Mouse (Mus musculus) myocyte (in vitro differentiated cells): ENCODE data around the gene Zcchc13. TPM values are rescaled to one million over a fixed set of nuclear protein-coding genes. Genes with fewer than 3 reads are reported as not detected.
A peak's percentile ranks its signal among the peaks of the same experiment; 100 is the strongest.

Source experiments
- H3K27me3 ChIP-seq: one replicate; pipeline ENCODE4 v1.6.1; 2011; ENCODE audit not compliant: control insufficient read depth, insufficient read depth, insufficient read length
- H3K36me3 ChIP-seq: one replicate; pipeline ENCODE4 v1.6.1; 2011; ENCODE audit not compliant: control insufficient read depth, insufficient read depth
- H3K4me2 ChIP-seq: one replicate; pipeline ENCODE4 v1.6.1; 2011; ENCODE audit warnings: low read depth, control low read depth
- H3K4me3 ChIP-seq: one replicate; pipeline ENCODE4 v1.5.1; 2011; ENCODE audit warnings: mild to moderate bottlenecking, control low read depth, moderate library complexity
- H3K79me2 ChIP-seq: one replicate; pipeline ENCODE4 v1.6.1; 2011; ENCODE audit not compliant: control insufficient read depth, insufficient read depth
- H3ac ChIP-seq: one replicate; pipeline ENCODE4 v1.6.1; 2011; ENCODE audit not compliant: control insufficient read depth, insufficient read length
- CEBPB ChIP-seq: IDR thresholded peaks from 2 replicates; pipeline ENCODE4 v1.6.1; 2011; ENCODE audit warnings: mild to moderate bottlenecking, moderate library complexity; ENCODE audit not compliant: poor library complexity, insufficient read depth, severe bottlenecking
- E2F4 ChIP-seq: IDR thresholded peaks from one replicate; pipeline ENCODE4 v1.6.1; 2011; ENCODE audit warnings: mild to moderate bottlenecking, control low read depth, moderate library complexity; ENCODE audit not compliant: insufficient read depth
- MAX ChIP-seq: IDR thresholded peaks from one replicate; pipeline ENCODE4 v1.6.1; 2011; ENCODE audit warnings: low read depth, mild to moderate bottlenecking, control low read depth
- MYOD1 ChIP-seq, 3 experiments: IDR thresholded peaks; one replicate each; pipeline ENCODE4 v1.6.1; 2011; ENCODE audit warnings: control low read depth in 2 of 3, low read depth in 2 of 3, mild to moderate bottlenecking in 2 of 3, moderate library complexity in 1 of 3; ENCODE audit not compliant: insufficient read length in 2 of 3, control insufficient read depth in 1 of 3
- MYOG ChIP-seq, 3 experiments: IDR thresholded peaks; one replicate each; pipeline ENCODE4 v1.6.1; 2011; ENCODE audit warnings: control low read depth in 2 of 3, low read depth in 2 of 3, mild to moderate bottlenecking in 2 of 3; ENCODE audit not compliant: insufficient read length in 2 of 3, control insufficient read depth in 1 of 3, insufficient read depth in 1 of 3
- POLR2A ChIP-seq: IDR thresholded peaks from one replicate; pipeline ENCODE4 v1.6.1; 2011; ENCODE audit warnings: low read depth, mild to moderate bottlenecking, control low read depth, moderate library complexity; ENCODE audit not compliant: insufficient read length
- POLR2AphosphoS2 ChIP-seq: IDR thresholded peaks from one replicate; pipeline ENCODE4 v1.6.1; 2011; ENCODE audit warnings: low read depth, control low read depth; ENCODE audit not compliant: insufficient read length
- REST ChIP-seq: IDR thresholded peaks from one replicate; pipeline ENCODE4 v1.6.1; 2011; ENCODE audit warnings: mild to moderate bottlenecking, control low read depth, moderate library complexity; ENCODE audit not compliant: insufficient read depth, insufficient read length
- SRF ChIP-seq: IDR thresholded peaks from one replicate; pipeline ENCODE4 v1.6.1; 2011; ENCODE audit warnings: low read depth; ENCODE audit not compliant: control insufficient read depth, insufficient read length
- TCF12 ChIP-seq: IDR thresholded peaks from one replicate; pipeline ENCODE4 v1.6.1; 2011; ENCODE audit warnings: mild to moderate bottlenecking, control low read depth; ENCODE audit not compliant: poor library complexity, insufficient read depth, severe bottlenecking
- TCF3 ChIP-seq: IDR thresholded peaks from one replicate; pipeline ENCODE4 v1.6.1; 2011; ENCODE audit warnings: low read depth, control low read depth; ENCODE audit not compliant: insufficient read length
- USF1 ChIP-seq: IDR thresholded peaks from one replicate; pipeline ENCODE4 v1.6.1; 2011; ENCODE audit warnings: low read depth, mild to moderate bottlenecking, control low read depth, moderate library complexity
- polyA plus RNA-seq: library from polyadenylated mRNA; unstranded; fragments of >200 nt; fragmentation: generic; extraction: Trizol; gene quantifications from one replicate; pipeline ENCODE4 v1.2.1, GENCODE M21; 2012; ENCODE audit warnings: missing spikeins

The Zcchc13 gene
- not detected for polyA plus RNA-seq

DNA sequence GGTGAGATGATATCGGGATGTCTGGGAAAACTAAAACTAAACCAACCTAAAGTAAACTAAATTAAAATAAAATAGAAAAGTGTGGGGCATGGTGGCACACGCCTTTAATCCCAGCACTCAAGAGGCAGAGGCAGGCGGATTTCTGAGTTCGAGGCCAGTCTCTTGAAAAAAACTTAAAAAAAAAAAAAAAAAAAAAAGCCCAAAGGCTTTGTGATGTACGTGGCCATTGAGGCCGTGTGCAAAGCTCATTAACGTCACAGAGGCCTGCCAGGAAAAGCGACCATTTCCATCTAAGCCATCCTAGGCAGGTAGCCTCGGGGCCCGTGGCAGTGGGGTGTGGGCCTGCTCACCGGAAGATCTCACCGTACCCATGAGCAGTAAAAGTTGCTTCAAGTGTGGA, at the start of gene Zcchc13:
Gene Zcchc13 (plus strand): TSS at position 284 of the 400 bp plus-strand sequence.
- no peak within 1 kb of the TSS for H3ac ChIP-seq
- no peaks in the 10 kb centered on the region for H3K36me3 ChIP-seq
- no peaks in the 10 kb centered on the region for H3K27me3 ChIP-seq
- no peak for TF ChIP-seq MYOG (IDR thresholded peaks at IDR 0.05; ENCODE audit: control insufficient read depth in 1 of 3, insufficient read depth in 1 of 3, insufficient read length in 2 of 3, low read depth in 2 of 3)
- TF ChIP-seq POLR2A: no peak
- no peak within 1 kb of the TSS for H3K4me2 ChIP-seq
- H3K4me3 ChIP-seq: no peak within 1 kb of the TSS
- H3K79me2 ChIP-seq: no peaks in the 10 kb centered on the region

DNA sequence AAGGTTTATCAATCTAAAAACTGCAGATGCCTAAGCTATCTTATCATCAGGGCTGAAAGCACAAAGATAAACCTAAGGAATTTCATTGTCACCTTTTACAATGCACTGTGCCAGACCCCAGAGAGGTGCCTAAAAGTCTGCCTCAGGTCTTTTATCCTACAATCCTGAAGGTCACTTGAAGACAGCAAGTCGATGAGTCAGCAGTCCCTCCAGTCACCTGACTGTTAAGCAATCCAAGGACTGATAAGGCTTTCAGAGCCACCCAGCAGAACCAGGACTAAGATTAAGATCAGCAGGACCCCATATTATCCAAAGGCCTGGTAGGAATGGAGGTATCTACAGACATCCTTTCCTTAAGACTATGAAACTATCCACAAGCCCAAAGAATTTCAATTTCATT, 46.1 kb upstream of the Zcchc13 start:
- Histone ChIP-seq H3K4me2 (no peak overlapping the region), H3K27me3 (no peaks in the 10 kb centered on the region), H3K79me2 (no peaks in the 10 kb centered on the region), H3ac (no peak overlapping the region), H3K36me3 (peaks cover 22% of the 10 kb centered on the region), H3K4me3 (no peak overlapping the region)
- no peak for TF ChIP-seq E2F4
- no peak for TF ChIP-seq TCF3
- TF ChIP-seq MYOD1 (IDR thresholded peaks at IDR 0.05; ENCODE audit: control insufficient read depth in 1 of 3, insufficient read length in 2 of 3, low read depth in 2 of 3): no peak
- no peak for TF ChIP-seq MYOG (IDR thresholded peaks at IDR 0.05; ENCODE audit: control insufficient read depth in 1 of 3, insufficient read depth in 1 of 3, insufficient read length in 2 of 3, low read depth in 2 of 3)
- TF ChIP-seq MAX: no peak
- no peak for TF ChIP-seq TCF12
- TF ChIP-seq REST: no peak
- no peak for TF ChIP-seq USF1
- no peak for TF ChIP-seq POLR2AphosphoS2
- no peak for TF ChIP-seq CEBPB
- TF ChIP-seq POLR2A: no peak
- no peak for TF ChIP-seq SRF

DNA sequence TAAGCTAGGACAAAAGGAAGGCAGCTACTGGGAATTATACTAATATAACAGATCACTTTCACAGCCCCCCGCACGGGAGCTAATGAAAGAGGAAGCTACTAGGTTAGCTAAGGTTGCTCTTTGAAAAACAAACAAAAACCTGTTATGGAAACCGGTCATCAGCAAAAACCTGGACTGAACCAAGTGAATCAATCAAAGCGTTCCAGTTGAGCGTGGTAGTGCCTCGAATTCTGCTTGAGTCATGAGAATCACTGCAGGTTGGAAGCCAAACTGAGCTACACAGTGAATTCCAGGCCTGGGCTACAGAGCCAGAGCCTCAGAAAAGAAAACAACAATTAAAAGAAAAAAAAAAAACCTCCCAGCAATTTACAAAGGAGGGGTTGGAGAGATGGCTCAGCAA, 38.3 kb upstream of the Zcchc13 start:
- Histone ChIP-seq H3ac (no peak overlapping the region), H3K4me3 (no peak overlapping the region), H3K27me3 (no peaks in the 10 kb centered on the region), H3K79me2 (no peaks in the 10 kb centered on the region), H3K36me3 (peaks cover 16% of the 10 kb centered on the region), H3K4me2 (no peak overlapping the region)
- no peak for TF ChIP-seq TCF12
- no peak for TF ChIP-seq E2F4
- TF ChIP-seq POLR2AphosphoS2: no peak
- TF ChIP-seq CEBPB: no peak
- TF ChIP-seq TCF3: no peak
- no peak for TF ChIP-seq POLR2A
- no peak for TF ChIP-seq REST
- no peak for TF ChIP-seq SRF
- no peak for TF ChIP-seq MAX
- TF ChIP-seq MYOD1 (IDR thresholded peaks at IDR 0.05; ENCODE audit: control insufficient read depth in 1 of 3, insufficient read length in 2 of 3, low read depth in 2 of 3): no peak
- no peak for TF ChIP-seq USF1
- no peak for TF ChIP-seq MYOG (IDR thresholded peaks at IDR 0.05; ENCODE audit: control insufficient read depth in 1 of 3, insufficient read depth in 1 of 3, insufficient read length in 2 of 3, low read depth in 2 of 3)

DNA sequence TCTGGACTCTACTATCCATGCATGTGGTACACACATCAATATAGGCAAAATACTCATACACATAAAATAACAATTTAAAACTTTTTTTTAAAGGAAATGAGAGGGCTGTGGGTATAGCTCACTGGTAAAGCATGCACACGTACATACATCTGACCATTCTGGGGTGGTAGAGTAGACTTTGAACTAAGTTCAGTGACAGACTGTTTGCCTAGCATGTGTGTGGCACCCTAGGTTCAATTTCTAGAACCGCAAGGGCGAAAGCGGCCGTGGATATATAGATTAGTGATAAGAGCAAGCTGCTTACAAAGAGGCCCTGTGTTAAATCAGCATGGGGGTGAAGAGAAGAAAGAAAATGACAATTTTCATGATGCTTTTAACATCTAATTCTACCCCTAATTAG, 27.8 kb upstream of the Zcchc13 start:
- no peak overlapping the region for H3K4me3 ChIP-seq
- peaks cover 33% of the 10 kb centered on the region for H3K36me3 ChIP-seq

DNA sequence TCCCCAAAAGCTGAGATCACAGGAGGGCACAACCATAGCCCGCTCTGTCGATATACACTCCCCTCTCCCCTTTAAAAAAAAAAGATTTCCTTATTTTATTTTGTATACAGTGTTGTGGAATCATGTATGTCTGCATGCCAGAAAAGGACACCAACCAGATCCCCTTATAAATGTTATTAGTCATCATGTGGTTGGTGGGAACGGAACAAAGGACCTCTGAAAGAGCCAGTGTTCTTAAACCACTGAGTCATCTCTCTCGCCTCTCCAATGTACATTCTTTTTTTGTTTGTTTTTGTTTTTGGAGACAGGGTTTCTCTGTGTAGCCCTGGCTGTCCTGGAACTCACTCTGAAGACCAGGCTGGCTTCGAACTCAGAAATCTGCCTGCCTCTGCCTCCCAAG, 26.2 kb upstream of the Zcchc13 start:
- TF ChIP-seq MYOG (IDR thresholded peaks at IDR 0.05; ENCODE audit: control insufficient read depth in 1 of 3, insufficient read depth in 1 of 3, insufficient read length in 2 of 3, low read depth in 2 of 3) (no peak), TCF3 (no peak), POLR2A (no peak), SRF (no peak), CEBPB (no peak), REST (no peak), USF1 (no peak), MAX (no peak), E2F4 (no peak)
- Histone ChIP-seq H3K79me2 (no peaks in the 10 kb centered on the region), H3K36me3 (peaks cover 33% of the 10 kb centered on the region), H3K27me3 (no peaks in the 10 kb centered on the region), H3ac (no peak overlapping the region), H3K4me2 (peak overlapping the region; percentile 55), H3K4me3 (no peak overlapping the region)

More for the DNA sequence above, 27.8 kb upstream of the Zcchc13 start:
- Histone ChIP-seq H3K4me2 (no peak overlapping the region), H3ac (no peak overlapping the region), H3K79me2 (no peaks in the 10 kb centered on the region), H3K27me3 (no peaks in the 10 kb centered on the region)
- TF ChIP-seq TCF12 (no peak), SRF (no peak), REST (no peak), MYOD1 (IDR thresholded peaks at IDR 0.05; ENCODE audit: control insufficient read depth in 1 of 3, insufficient read length in 2 of 3, low read depth in 2 of 3) (no peak), MAX (no peak), MYOG (IDR thresholded peaks at IDR 0.05; ENCODE audit: control insufficient read depth in 1 of 3, insufficient read depth in 1 of 3, insufficient read length in 2 of 3, low read depth in 2 of 3) (no peak), CEBPB (no peak), TCF3 (no peak)
